Comparison of ENCODE assay signal across 20 mouse cellular contexts in the genomic region with DNA sequence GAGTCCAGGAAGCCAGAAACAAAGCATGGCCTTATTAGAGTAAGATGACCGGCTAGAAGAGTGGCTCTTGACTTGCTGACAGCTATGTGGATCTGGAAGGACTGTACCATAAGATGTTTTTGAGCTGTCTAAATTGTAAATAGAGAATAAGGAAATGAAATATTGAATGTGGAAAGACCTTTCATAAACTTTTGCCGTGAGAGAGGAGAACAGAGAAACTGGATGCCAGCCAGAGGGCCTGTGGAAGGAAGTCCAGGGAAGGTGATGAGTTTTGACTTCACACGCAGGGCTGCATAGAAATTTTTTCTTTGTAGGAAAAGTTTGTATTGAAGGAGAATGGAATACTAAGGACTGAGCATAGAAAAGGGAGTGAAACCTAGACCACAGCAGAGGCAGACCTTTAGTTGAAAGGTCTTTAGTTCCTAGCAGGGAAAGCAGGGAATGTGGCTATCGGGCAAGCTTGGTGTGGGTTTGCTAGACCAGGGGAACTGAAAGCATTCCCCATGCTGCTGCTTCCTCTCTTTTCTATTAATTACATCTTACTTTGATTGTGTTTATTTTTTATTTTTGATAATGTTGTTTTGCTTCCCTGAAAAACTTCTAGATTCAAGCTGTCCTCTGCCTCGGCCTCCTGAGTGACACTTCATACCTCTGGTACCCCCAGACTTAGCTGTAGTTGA. TPM values are rescaled to one million over a fixed set of nuclear protein-coding genes. Genes with fewer than 3 reads are reported as not detected.
DNase-seq lines count a peak whose midpoint lies in the region; ATAC-seq lines count a peak whose summit lies in the region.
"Had no signal": no experiment of that assay in that cellular context is flagged by ENCODE, and none has a peak within 500 bp of the region (broad histone marks: within the 10 kb centered on the region; RNA-seq: fewer than 3 reads in every experiment).

No protein-coding gene starts in this region.

- H3K4me3 ChIP-seq in heart, embryonic 15.5 days: no peak overlapping the region
- no peak overlapping the region for H3K4me3 ChIP-seq in heart, embryonic 12.5 days
- H3K4me3 ChIP-seq: gastrocnemius, adult 2 months; heart, embryonic 13.5 days; hindbrain, embryonic 15.5 days; midbrain, embryonic 15.5 days had no signal

- WGBS in heart, embryonic 15.5 days: 50% methylated on average over 5 of the region's 5 CpGs
- 62% methylated on average over 5 of the region's 5 CpGs for WGBS in heart, embryonic 12.5 days

- ATAC-seq in heart, embryonic 15.5 days (replicated peaks; ENCODE audit: insufficient number of reproducible peaks, insufficient read depth, low FRiP score, low read depth): no peak
- ATAC-seq in heart, embryonic 12.5 days (ENCODE audit: insufficient number of reproducible peaks, low FRiP score): no peak
- 0 out of 2 replicates have a peak, but pooled peaks have one; percentile 24 for ATAC-seq in common myeloid progenitor, adult 5-6 weeks (replicated peaks; ENCODE audit: low read depth, poor library complexity, severe bottlenecking)
- ATAC-seq in megakaryocyte, adult 5-6 weeks (ENCODE audit: poor library complexity, severe bottlenecking): peak; percentile 59
- ATAC-seq: forebrain, postnatal 0 days; intestine, embryonic 16.5 days; midbrain, embryonic 15.5 days had no signal

- DNase-seq in kidney, postnatal 14 days: peak; percentile 9
- DNase-seq in kidney, adult 18-20 months: no peak
- DNase-seq in cerebellum, postnatal 14 days: no peak
- DNase-seq: adrenal gland, postnatal 14 days; B cell, adult 2 months; cerebellum, adult 2 months; forebrain, postnatal 0 days; gastrocnemius, adult 2 months; layer of hippocampus, postnatal 36 days; retina, postnatal 1 day; thymus, postnatal 4 days had no signal

- no peak overlapping the region for H3K9ac ChIP-seq in heart, embryonic 15.5 days
- H3K9ac ChIP-seq in heart, embryonic 12.5 days: no peak overlapping the region
- H3K9ac ChIP-seq: forebrain, postnatal 0 days; heart, embryonic 13.5 days; hindbrain, embryonic 15.5 days; midbrain, embryonic 15.5 days had no signal

- no peak overlapping the region for H3K4me2 ChIP-seq in heart, embryonic 15.5 days
- H3K4me2 ChIP-seq in heart, embryonic 12.5 days: no peak overlapping the region
- H3K4me2 ChIP-seq: heart, embryonic 13.5 days; hindbrain, embryonic 15.5 days; liver, embryonic 11.5 days; midbrain, embryonic 15.5 days had no signal

- peak overlapping the region; percentile 22; the same call in 1 of the 2 replicates for H3K27ac ChIP-seq in heart, embryonic 15.5 days
- H3K27ac ChIP-seq in heart, embryonic 12.5 days (ENCODE audit: poor library complexity, severe bottlenecking): no peak overlapping the region; the same call in 1 of the 2 replicates
- H3K27ac ChIP-seq: gastrocnemius, adult 2 months; heart, embryonic 13.5 days; hindbrain, embryonic 15.5 days; midbrain, embryonic 15.5 days had no signal

- peaks cover 10% of the 10 kb centered on the region for H3K4me1 ChIP-seq in heart, embryonic 15.5 days (replicated peaks)
- peaks cover 11% of the 10 kb centered on the region for H3K4me1 ChIP-seq in heart, embryonic 12.5 days (replicated peaks)
- H3K4me1 ChIP-seq: hindbrain, embryonic 15.5 days; midbrain, embryonic 15.5 days had no signal

- H3K36me3 ChIP-seq in heart, embryonic 15.5 days: no peaks in the 10 kb centered on the region
- no peaks in the 10 kb centered on the region for H3K36me3 ChIP-seq in heart, embryonic 12.5 days
- H3K36me3 ChIP-seq: heart, embryonic 13.5 days; hindbrain, embryonic 15.5 days; midbrain, embryonic 15.5 days had no signal

- H3K27me3 ChIP-seq in heart, embryonic 15.5 days: no peaks in the 10 kb centered on the region
- H3K27me3 ChIP-seq in heart, embryonic 12.5 days (replicated peaks): no peaks in the 10 kb centered on the region
- H3K27me3 ChIP-seq: heart, embryonic 13.5 days; hindbrain, embryonic 15.5 days; midbrain, embryonic 15.5 days had no signal

- H3K9me3 ChIP-seq in heart, embryonic 15.5 days (replicated peaks): no peaks in the 10 kb centered on the region
- H3K9me3 ChIP-seq in heart, embryonic 12.5 days (replicated peaks): no peaks in the 10 kb centered on the region
- H3K9me3 ChIP-seq: heart, embryonic 13.5 days; hindbrain, embryonic 15.5 days; midbrain, embryonic 15.5 days had no signal

RNA-seq across cellular contexts. Expression of gene Dop1a, which starts 11.6 kb away (rescaled TPM):
- polyA plus RNA-seq in heart, embryonic 15.5 days (2015; fragmentation: Nextera tagmentation; extraction: Ambion mirVana): 9.9 and 11.0 TPM in 2 replicates
- polyA plus RNA-seq in heart, embryonic 12.5 days (2016; fragmentation: Nextera tagmentation; extraction: Ambion mirVana): 11.7 and 13.0 TPM in 2 replicates
- total RNA-seq in common myeloid progenitor, adult 5-6 weeks (2017): 27.5 and 31.0 TPM in 2 replicates
- 24.4 and 37.7 TPM in 2 replicates for total RNA-seq in megakaryocyte, adult 5-6 weeks (2015)
- 29.5 and 35.5 TPM in 2 replicates for total RNA-seq in megakaryocyte, adult 5-6 weeks (2017)

RNA-seq across cellular contexts. Expression of gene Ube2cbp, which starts 13.8 kb away (rescaled TPM):
- 2.9 TPM in 2 replicates for polyA plus RNA-seq in heart, embryonic 15.5 days (2015; fragmentation: Nextera tagmentation; extraction: Ambion mirVana)
- polyA plus RNA-seq in heart, embryonic 12.5 days (2016; fragmentation: Nextera tagmentation; extraction: Ambion mirVana): 4.6 and 5.0 TPM in 2 replicates
- total RNA-seq in common myeloid progenitor, adult 5-6 weeks (2017): 7.5 and 9.1 TPM in 2 replicates
- total RNA-seq in megakaryocyte, adult 5-6 weeks (2015): 0.47 and 0.93 TPM in 2 replicates
- 0.53 and 0.92 TPM in 2 replicates for total RNA-seq in megakaryocyte, adult 5-6 weeks (2017)

Comparison
In these comparisons a context has a peak if more than half of its experiments do, and no peak if none do; other contexts are left out.
1. ATAC-seq: peak in common myeloid progenitor, adult 5-6 weeks (single experiment) and megakaryocyte, adult 5-6 weeks (single experiment); none in heart, embryonic 15.5 days (single experiment) and heart, embryonic 12.5 days (single experiment).